8 mouse cellular contexts compared by ENCODE assay signal in genomic region chr8:123442351-123442750, GRCm38 (mm10). TPM values are rescaled to one million over a fixed set of nuclear protein-coding genes. Genes with fewer than 3 reads are reported as not detected.
A peak's percentile ranks its signal among the peaks of the same experiment; 100 is the strongest.
DNase-seq lines count a peak whose midpoint lies in the region; ATAC-seq lines count a peak whose summit lies in the region.

No protein-coding gene starts in this region.

- H3K4me3 ChIP-seq in kidney, embryonic 16.5 days (ENCODE audit: low read length) = peak overlapping the region; percentile 62
- H3K4me3 ChIP-seq in forebrain, embryonic 11.5 days (ENCODE audit: low read depth, low read length) = peak overlapping the region; percentile 65; the same call in 1 of the 2 replicates
- H3K4me3 ChIP-seq in limb, embryonic 12.5 days (replicated peaks) = peak overlapping the region; percentile 65
- no peak overlapping the region; the same call in 1 of the 2 replicates for H3K4me3 ChIP-seq in neural tube, embryonic 14.5 days (ENCODE audit: low read depth, low read length)

- no peak overlapping the region for H3K27ac ChIP-seq in kidney, embryonic 16.5 days (ENCODE audit: low read length)
- H3K27ac ChIP-seq in forebrain, embryonic 11.5 days (ENCODE audit: low read depth, low read length) = no peak overlapping the region
- H3K27ac ChIP-seq in limb, embryonic 12.5 days = no peak overlapping the region
- no peak overlapping the region for H3K27ac ChIP-seq in neural tube, embryonic 14.5 days (ENCODE audit: low read depth, low read length)

- H3K4me1 ChIP-seq in kidney, embryonic 16.5 days (ENCODE audit: insufficient read depth, low read length) = peaks cover 8% of the 10 kb centered on the region; the same call in 1 of the 2 replicates
- peaks cover 8% of the 10 kb centered on the region; the same call in 1 of the 2 replicates for H3K4me1 ChIP-seq in forebrain, embryonic 11.5 days (replicated peaks; ENCODE audit: control insufficient read depth, insufficient read depth, low read length)
- peaks cover 8% of the 10 kb centered on the region for H3K4me1 ChIP-seq in limb, embryonic 12.5 days (replicated peaks)
- H3K4me1 ChIP-seq in neural tube, embryonic 14.5 days (ENCODE audit: control insufficient read depth, insufficient read depth, low read length) = peaks cover 9% of the 10 kb centered on the region

- H3K36me3 ChIP-seq in kidney, embryonic 16.5 days (ENCODE audit: insufficient read depth, low read length) = no peaks in the 10 kb centered on the region
- H3K36me3 ChIP-seq in forebrain, embryonic 11.5 days (ENCODE audit: control insufficient read depth, insufficient read depth, low read length) = no peaks in the 10 kb centered on the region
- H3K36me3 ChIP-seq in limb, embryonic 12.5 days = peaks cover 15% of the 10 kb centered on the region; the same call in 1 of the 2 replicates
- no peaks in the 10 kb centered on the region for H3K36me3 ChIP-seq in neural tube, embryonic 14.5 days (ENCODE audit: control insufficient read depth, insufficient read depth, low read length)

- no peak for DNase-seq in kidney, postnatal 4 days
- no peak for DNase-seq in forebrain, embryonic 11.5 days (ENCODE audit: low spot score)
- no peak for DNase-seq in right cerebral cortex, postnatal 4 days
- no peak for DNase-seq in cerebellum, postnatal 4 days (ENCODE audit: low spot score in 2 of 2)
- no peak for DNase-seq in thymus, postnatal 25 days

- no peak overlapping the region for H3K9ac ChIP-seq in kidney, embryonic 16.5 days (replicated peaks; ENCODE audit: low read length)
- H3K9ac ChIP-seq in forebrain, embryonic 11.5 days (ENCODE audit: low read length) = no peak overlapping the region
- H3K9ac ChIP-seq in limb, embryonic 12.5 days (replicated peaks) = peak overlapping the region; percentile 86; the same call in 1 of the 2 replicates
- no peak overlapping the region for H3K9ac ChIP-seq in neural tube, embryonic 14.5 days (replicated peaks; ENCODE audit: low read depth, low read length)

- no peaks in the 10 kb centered on the region for H3K27me3 ChIP-seq in kidney, embryonic 16.5 days (ENCODE audit: insufficient read depth, low read length)
- no peaks in the 10 kb centered on the region for H3K27me3 ChIP-seq in forebrain, embryonic 11.5 days (ENCODE audit: control insufficient read depth, insufficient read depth, low read length)
- H3K27me3 ChIP-seq in limb, embryonic 12.5 days = no peaks in the 10 kb centered on the region
- no peaks in the 10 kb centered on the region for H3K27me3 ChIP-seq in neural tube, embryonic 14.5 days (ENCODE audit: control insufficient read depth, insufficient read depth, low read length)

- whole genome bisulfite sequencing in kidney, embryonic 16.5 days = 88% methylated on average over 5 of the region's 5 CpGs
- WGBS in forebrain, embryonic 11.5 days = 79% methylated on average over 5 of the region's 5 CpGs
- 84% methylated on average over 5 of the region's 5 CpGs for WGBS in limb, embryonic 12.5 days
- 89% methylated on average over 5 of the region's 5 CpGs for WGBS in neural tube, embryonic 14.5 days

- H3K9me3 ChIP-seq in kidney, embryonic 16.5 days (ENCODE audit: low read length) = no peaks in the 10 kb centered on the region
- no peaks in the 10 kb centered on the region for H3K9me3 ChIP-seq in forebrain, embryonic 11.5 days (ENCODE audit: control insufficient read depth, low read length)
- no peaks in the 10 kb centered on the region for H3K9me3 ChIP-seq in limb, embryonic 12.5 days
- no peaks in the 10 kb centered on the region for H3K9me3 ChIP-seq in neural tube, embryonic 14.5 days (ENCODE audit: control insufficient read depth, low read length)

- ATAC-seq in kidney, embryonic 16.5 days (ENCODE audit: low FRiP score, low TSS enrichment) = peak; percentile 49; the same call in 1 of the 2 replicates
- no peak for ATAC-seq in forebrain, embryonic 11.5 days (replicated peaks; ENCODE audit: low FRiP score)
- no peak for ATAC-seq in limb, embryonic 12.5 days (ENCODE audit: insufficient number of reproducible peaks, insufficient read depth, low FRiP score, low TSS enrichment, low read depth)
- peak; percentile 12; the same call in 1 of the 2 replicates for ATAC-seq in neural tube, embryonic 14.5 days (ENCODE audit: low read depth)

- peak overlapping the region; percentile 56 for H3K4me2 ChIP-seq in kidney, embryonic 16.5 days (replicated peaks; ENCODE audit: low read depth, low read length)
- H3K4me2 ChIP-seq in forebrain, embryonic 11.5 days (ENCODE audit: low read depth, low read length, severe bottlenecking) = no peak overlapping the region; the same call in 1 of the 2 replicates
- peak overlapping the region; percentile 74; the same call in 1 of the 2 replicates for H3K4me2 ChIP-seq in limb, embryonic 12.5 days
- no peak overlapping the region for H3K4me2 ChIP-seq in neural tube, embryonic 14.5 days (ENCODE audit: low read depth, low read length)

RNA-seq across cellular contexts. Expression of gene Def8, which starts 19.0 kb away (rescaled TPM):
- 43.7 and 44.4 TPM in 2 replicates for polyA plus RNA-seq in kidney, embryonic 16.5 days (2015; fragmentation: Nextera tagmentation; extraction: Ambion mirVana)
- 46.3 and 48.1 TPM in 2 replicates for polyA plus RNA-seq in forebrain, embryonic 11.5 days (2014; fragmentation: Nextera tagmentation; extraction: Ambion mirVana)
- polyA plus RNA-seq in limb, embryonic 12.5 days (2016; fragmentation: Nextera tagmentation; extraction: Ambion mirVana) = 40.4 and 40.6 TPM in 2 replicates
- 47.4 and 52.8 TPM in 2 replicates for polyA plus RNA-seq in neural tube, embryonic 14.5 days (2014; fragmentation: Nextera tagmentation; extraction: Ambion mirVana)

RNA-seq across cellular contexts. Expression of gene Tubb3, which starts 31.1 kb away (rescaled TPM):
- polyA plus RNA-seq in kidney, embryonic 16.5 days (2015; fragmentation: Nextera tagmentation; extraction: Ambion mirVana) = 4.8 and 11.2 TPM in 2 replicates
- polyA plus RNA-seq in forebrain, embryonic 11.5 days (2014; fragmentation: Nextera tagmentation; extraction: Ambion mirVana) = 556 and 641 TPM in 2 replicates
- 9.1 and 14.4 TPM in 2 replicates for polyA plus RNA-seq in limb, embryonic 12.5 days (2016; fragmentation: Nextera tagmentation; extraction: Ambion mirVana)
- polyA plus RNA-seq in neural tube, embryonic 14.5 days (2014; fragmentation: Nextera tagmentation; extraction: Ambion mirVana) = 1,600 and 1,632 TPM in 2 replicates

RNA-seq across cellular contexts. Expression of gene Afg3l1, which starts 35.4 kb away (rescaled TPM):
- polyA plus RNA-seq in kidney, embryonic 16.5 days (2015; fragmentation: Nextera tagmentation; extraction: Ambion mirVana) = 59.4 and 65.9 TPM in 2 replicates
- 44.3 and 51.0 TPM in 2 replicates for polyA plus RNA-seq in forebrain, embryonic 11.5 days (2014; fragmentation: Nextera tagmentation; extraction: Ambion mirVana)
- 69.5 and 72.0 TPM in 2 replicates for polyA plus RNA-seq in limb, embryonic 12.5 days (2016; fragmentation: Nextera tagmentation; extraction: Ambion mirVana)
- polyA plus RNA-seq in neural tube, embryonic 14.5 days (2014; fragmentation: Nextera tagmentation; extraction: Ambion mirVana) = 35.2 and 40.6 TPM in 2 replicates

RNA-seq across cellular contexts. Expression of gene Mc1r, which starts 35.4 kb away (rescaled TPM):
- polyA plus RNA-seq in kidney, embryonic 16.5 days (2015; fragmentation: Nextera tagmentation; extraction: Ambion mirVana) = not detected in 2 replicates
- 0.16 and 0.31 TPM in 2 replicates for polyA plus RNA-seq in forebrain, embryonic 11.5 days (2014; fragmentation: Nextera tagmentation; extraction: Ambion mirVana)
- polyA plus RNA-seq in limb, embryonic 12.5 days (2016; fragmentation: Nextera tagmentation; extraction: Ambion mirVana) = not detected in 2 replicates
- polyA plus RNA-seq in neural tube, embryonic 14.5 days (2014; fragmentation: Nextera tagmentation; extraction: Ambion mirVana) = 0.22 and 0.33 TPM in 2 replicates

Comparison
In these comparisons a context has a peak if more than half of its experiments do, and no peak if none do; other contexts are left out.
1. ATAC-seq: peak in kidney, embryonic 16.5 days (single experiment) and neural tube, embryonic 14.5 days (single experiment); none in forebrain, embryonic 11.5 days (single experiment) and limb, embryonic 12.5 days (single experiment).
2. H3K4me2 ChIP-seq: peak in kidney, embryonic 16.5 days (single experiment) and limb, embryonic 12.5 days (single experiment); none in forebrain, embryonic 11.5 days (single experiment) and neural tube, embryonic 14.5 days (single experiment).
3. RNA of gene Tubb3, which starts 31.1 kb away (polyA plus RNA-seq): 1,600 to 1,632 TPM in neural tube, embryonic 14.5 days and 556 to 641 TPM in forebrain, embryonic 11.5 days; 9.1 to 14.4 TPM in limb, embryonic 12.5 days and 4.8 to 11.2 TPM in kidney, embryonic 16.5 days; every median in the first group is over 10 times any median in the second.